Mouse (Mus musculus) E14TG2a.4 (cell line): ENCODE results near the gene Gm20388.
A peak's percentile ranks its signal among the peaks of the same experiment; 100 is the strongest.

Source experiments
- H3K27me3 ChIP-seq: 2 replicates; pipeline ENCODE4 v1.6.1; 2014; ENCODE audit warnings: low read length, control low read depth; ENCODE audit not compliant: insufficient read depth
- H3K36me3 ChIP-seq: 2 replicates; pipeline ENCODE4 v1.6.1; 2014; ENCODE audit warnings: low read length, control low read depth; ENCODE audit not compliant: insufficient read depth
- H3K4me1 ChIP-seq: replicated peaks from 2 replicates; pipeline ENCODE4 v1.6.1; 2014; ENCODE audit warnings: low read depth, low read length, control low read depth
- H3K4me3 ChIP-seq: replicated peaks from 2 replicates; pipeline ENCODE4 v1.5.1; 2014; ENCODE audit warnings: mild to moderate bottlenecking, low read length
- H3K9me3 ChIP-seq: 2 replicates; pipeline ENCODE4 v1.6.1; 2014; ENCODE audit warnings: low read length, control low read depth
- CTCF ChIP-seq: conservative IDR thresholded peaks from 2 replicates; pipeline ENCODE4 v1.5.1; 2014; ENCODE audit warnings: low read length
- NANOG ChIP-seq: IDR thresholded peaks from 2 replicates; pipeline ENCODE4 v1.6.1; 2014; ENCODE audit warnings: borderline replicate concordance, low read length, mixed read lengths
- POU5F1 ChIP-seq: IDR thresholded peaks from 2 replicates; pipeline ENCODE4 v1.6.1; 2014; ENCODE audit warnings: low read length, borderline replicate concordance

Gm20388 gene

DNA sequence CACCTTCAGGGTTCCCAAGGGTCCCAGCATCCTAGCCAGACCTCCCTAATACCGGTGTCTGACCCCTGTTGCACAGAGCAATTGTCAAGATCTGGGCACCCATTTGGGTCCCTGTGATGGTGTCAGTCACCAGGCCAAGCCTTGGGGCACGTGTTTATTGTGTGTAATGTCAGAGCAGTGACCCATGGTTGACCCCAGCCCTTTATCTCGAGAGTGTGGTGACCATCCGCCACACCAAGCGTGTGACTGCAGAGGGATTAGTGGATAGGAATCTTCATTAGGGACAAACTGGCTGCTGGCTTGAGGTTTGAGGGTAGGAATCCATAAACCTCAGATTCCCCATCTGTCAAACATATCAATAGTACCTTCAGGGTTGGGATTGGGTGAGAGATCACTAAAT lies 2758.7 kb downstream of the Gm20388 start:
- Histone ChIP-seq H3K27me3 (peaks cover 62% of the 10 kb centered on the region), H3K4me3 (no peak overlapping the region), H3K36me3 (no peaks in the 10 kb centered on the region), H3K9me3 (no peaks in the 10 kb centered on the region), H3K4me1 (peaks cover 24% of the 10 kb centered on the region)
- TF ChIP-seq POU5F1 = no peak
- no peak for TF ChIP-seq NANOG
- TF ChIP-seq CTCF = no peak

DNA sequence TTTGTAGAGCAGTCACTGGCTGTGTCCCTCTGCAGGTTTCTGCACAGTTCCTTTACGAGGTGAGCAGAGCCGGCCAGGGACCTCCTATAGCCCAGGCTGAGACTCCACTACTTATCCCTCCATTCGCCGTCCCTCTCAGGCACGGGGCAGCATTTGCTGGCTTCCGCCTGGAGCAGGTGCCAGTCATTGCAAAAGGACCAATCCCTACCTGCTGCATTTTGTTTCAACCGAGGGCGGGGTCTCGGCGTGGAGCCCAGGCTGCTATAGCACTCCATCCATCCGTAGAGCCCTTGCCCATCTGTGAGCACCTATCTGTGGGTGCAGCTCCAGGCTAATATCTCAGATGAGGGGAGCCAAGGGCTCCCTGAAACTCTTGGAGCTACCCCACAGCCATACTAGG lies 2759.4 kb downstream of the Gm20388 start:
- H3K27me3 ChIP-seq = peaks cover 68% of the 10 kb centered on the region
- no peaks in the 10 kb centered on the region for H3K9me3 ChIP-seq
- no peak overlapping the region for H3K4me3 ChIP-seq
- TF ChIP-seq CTCF = no peak
- no peak for TF ChIP-seq NANOG
- no peak for TF ChIP-seq POU5F1
- H3K4me1 ChIP-seq = peaks cover 24% of the 10 kb centered on the region
- no peaks in the 10 kb centered on the region for H3K36me3 ChIP-seq

GRCm38 (mm10) chr8:122670718-122671117 lies 2760.1 kb downstream of the Gm20388 start:
- Histone ChIP-seq H3K4me3 (no peak overlapping the region), H3K27me3 (peaks cover 75% of the 10 kb centered on the region), H3K4me1 (peaks cover 23% of the 10 kb centered on the region), H3K9me3 (no peaks in the 10 kb centered on the region), H3K36me3 (no peaks in the 10 kb centered on the region)
- TF ChIP-seq NANOG (no peak), POU5F1 (no peak), CTCF (no peak)

DNA sequence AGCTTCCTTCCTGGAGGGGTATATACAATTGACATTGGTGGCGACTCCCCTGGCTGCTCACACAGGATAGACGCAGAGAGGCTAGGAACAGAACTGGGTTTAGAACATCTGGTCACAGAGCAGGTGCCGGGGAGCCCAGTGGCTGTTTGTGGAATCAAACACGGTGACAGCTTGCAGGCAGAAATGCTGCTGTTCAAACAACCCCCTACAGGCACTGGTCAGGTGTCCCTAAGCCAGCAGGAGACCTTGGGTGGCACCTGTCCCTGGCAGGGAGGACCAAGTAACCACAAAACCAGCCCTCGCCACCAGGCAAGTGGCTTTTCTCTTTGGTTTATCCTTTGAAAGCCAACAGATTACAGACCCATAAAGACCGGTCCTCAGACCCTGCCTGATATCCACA lies 2761.3 kb downstream of the Gm20388 start:
- H3K4me3 ChIP-seq = no peak overlapping the region
- H3K27me3 ChIP-seq = peaks cover 87% of the 10 kb centered on the region
- TF ChIP-seq CTCF (no peak), NANOG (no peak), POU5F1 (no peak)
- peaks cover 20% of the 10 kb centered on the region for H3K4me1 ChIP-seq
- no peaks in the 10 kb centered on the region for H3K9me3 ChIP-seq
- H3K36me3 ChIP-seq = no peaks in the 10 kb centered on the region

GRCm38 (mm10) chr8:122673989-122674388 lies 2763.3 kb downstream of the Gm20388 start:
- Histone ChIP-seq H3K36me3 (no peaks in the 10 kb centered on the region), H3K27me3 (peaks cover 89% of the 10 kb centered on the region), H3K4me1 (peaks cover 19% of the 10 kb centered on the region), H3K4me3 (no peak overlapping the region), H3K9me3 (no peaks in the 10 kb centered on the region)
- no peak for TF ChIP-seq CTCF
- no peak for TF ChIP-seq POU5F1

DNA sequence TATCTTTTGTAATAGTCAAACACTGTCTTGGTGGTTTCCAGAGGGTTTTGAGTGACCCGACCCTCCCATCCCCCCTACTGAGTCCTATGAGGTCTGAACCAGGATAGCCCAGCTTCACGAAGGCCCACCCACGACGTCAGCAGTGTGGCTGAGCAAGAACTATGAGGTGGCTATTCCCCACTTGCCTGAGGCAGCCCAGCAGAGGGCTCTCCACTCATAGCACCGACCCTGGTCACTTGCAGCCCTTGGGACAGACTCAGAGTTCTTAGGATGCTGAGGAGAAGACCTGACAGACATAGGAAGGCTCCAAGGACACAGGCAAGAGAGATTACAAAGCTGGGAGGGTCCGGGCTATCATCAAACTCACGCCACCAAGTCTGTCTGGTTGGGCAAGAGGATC lies 2764.4 kb downstream of the Gm20388 start:
- peaks cover 22% of the 10 kb centered on the region for H3K4me1 ChIP-seq
- no peak for TF ChIP-seq NANOG
- no peak for TF ChIP-seq POU5F1
- TF ChIP-seq CTCF = no peak
- no peaks in the 10 kb centered on the region for H3K9me3 ChIP-seq
- H3K4me3 ChIP-seq = no peak overlapping the region
- H3K27me3 ChIP-seq = peaks cover 91% of the 10 kb centered on the region
- H3K36me3 ChIP-seq = no peaks in the 10 kb centered on the region

DNA sequence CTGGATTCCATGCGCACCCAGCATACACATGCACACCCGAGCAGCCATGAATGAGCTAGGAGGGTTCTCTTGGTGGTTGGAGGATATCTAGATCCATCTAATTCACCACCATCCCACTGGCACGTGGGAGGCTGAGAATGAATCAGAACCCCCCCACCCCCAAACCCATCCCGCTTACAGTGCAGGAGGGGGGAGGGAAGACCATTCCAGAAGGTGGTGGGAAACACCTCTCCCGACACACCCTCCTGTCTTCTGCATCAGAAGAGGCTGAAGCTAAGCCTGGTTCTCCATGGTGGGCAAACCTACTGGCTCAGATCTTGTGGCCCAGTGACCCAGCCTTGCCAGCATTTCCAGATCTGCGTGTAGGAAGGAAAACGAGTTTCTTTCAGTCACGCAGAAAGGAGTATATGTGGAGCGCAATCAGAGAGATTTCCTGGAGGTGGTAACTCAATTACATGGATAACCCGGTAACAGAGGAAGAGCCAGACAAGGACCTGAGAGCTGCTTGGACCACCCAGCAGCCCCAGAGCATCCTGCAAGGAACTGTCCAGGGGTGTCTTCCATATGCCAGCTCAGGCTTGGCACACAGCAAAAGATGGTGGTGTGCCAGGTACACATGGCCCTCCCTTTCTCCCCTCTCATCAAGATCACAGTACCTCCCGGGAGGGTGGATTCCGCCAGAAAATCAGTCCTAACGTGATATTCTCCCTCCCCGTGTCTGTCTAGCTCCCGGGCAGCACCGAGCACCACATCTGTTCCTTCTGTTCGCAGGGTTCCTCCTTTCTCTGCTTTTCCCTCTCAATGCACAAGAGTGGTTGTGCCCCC lies 2765.2 kb downstream of the Gm20388 start:
- Histone ChIP-seq H3K4me3 (no peak overlapping the region), H3K9me3 (no peaks in the 10 kb centered on the region), H3K36me3 (no peaks in the 10 kb centered on the region), H3K27me3 (peaks cover 91% of the 10 kb centered on the region), H3K4me1 (peaks cover 22% of the 10 kb centered on the region)
- no peak for TF ChIP-seq NANOG
- no peak for TF ChIP-seq POU5F1
- TF ChIP-seq CTCF = no peak

GRCm38 (mm10) chr8:122676621-122677480 lies 2766.2 kb downstream of the Gm20388 start:
- peaks cover 89% of the 10 kb centered on the region for H3K27me3 ChIP-seq
- H3K9me3 ChIP-seq = no peaks in the 10 kb centered on the region
- H3K4me3 ChIP-seq = peak overlapping the region; percentile 87
- H3K36me3 ChIP-seq = no peaks in the 10 kb centered on the region
- TF ChIP-seq POU5F1 (no peak), CTCF (no peak), NANOG (no peak)
- H3K4me1 ChIP-seq = peaks cover 22% of the 10 kb centered on the region

DNA sequence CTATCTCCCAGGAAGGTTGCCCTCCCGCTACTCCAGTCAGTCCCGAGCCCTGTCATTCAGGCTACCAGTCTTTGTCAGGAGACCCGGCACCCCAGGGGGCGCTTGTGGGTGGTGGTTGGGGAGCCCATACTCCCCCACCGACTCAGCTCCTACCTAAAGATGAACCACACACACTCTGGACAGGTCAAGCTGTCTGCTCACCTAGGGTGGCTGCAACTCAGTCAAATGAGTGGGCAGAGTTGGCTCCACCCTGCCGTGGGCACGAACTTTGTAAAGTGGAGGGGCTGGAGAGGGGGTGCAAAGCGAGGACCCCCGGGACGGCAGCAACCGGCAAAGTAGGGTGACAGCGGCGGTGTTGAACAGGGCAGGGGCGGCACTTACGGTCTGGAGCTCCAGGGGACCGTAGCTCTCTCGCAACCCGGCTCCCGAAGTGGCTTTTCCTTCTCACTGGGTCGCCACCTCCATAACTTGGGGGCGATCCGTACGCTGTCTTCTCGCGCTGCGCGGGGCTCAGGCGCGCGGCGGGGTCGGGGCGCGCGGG lies 2766.9 kb downstream of the Gm20388 start:
- H3K9me3 ChIP-seq = no peaks in the 10 kb centered on the region
- H3K4me3 ChIP-seq = peak overlapping the region; percentile 87
- H3K36me3 ChIP-seq = no peaks in the 10 kb centered on the region
- TF ChIP-seq POU5F1 (no peak), NANOG (no peak), CTCF (no peak)
- H3K4me1 ChIP-seq = peaks cover 22% of the 10 kb centered on the region
- H3K27me3 ChIP-seq = peaks cover 90% of the 10 kb centered on the region
